Mouse (Mus musculus): ENCODE results near the gene Psmd9. TPM values are rescaled to one million over a fixed set of nuclear protein-coding genes. Genes with fewer than 3 reads are reported as not detected.
"Not testable (repeated sequence)": the region's sequence is repeated elsewhere in the genome, so short reads cannot be mapped to it uniquely, and the experiment has no call there.

The Psmd9 gene
- polyA plus RNA-seq, 1 experiment: 31.0 TPM

GRCm38 (mm10) chr5:123201523-123201892 lies 32.3 kb downstream of the Psmd9 start:
- TF ChIP-seq CTCF (IDR thresholded peaks at IDR 0.05; ENCODE audit: low read depth, low read length) (no peak), POLR2A (IDR thresholded peaks at IDR 0.05; ENCODE audit: borderline replicate concordance, low read depth, low read length) (no peak)
- Histone ChIP-seq H3K4me1 (ENCODE audit: control insufficient read depth, insufficient read depth, low read length) (no peaks in the 10 kb centered on the region), H3K27ac (ENCODE audit: insufficient read depth, low read depth, low read length) (no peak overlapping the region), H3K4me3 (ENCODE audit: insufficient read depth, low read length) (no peak overlapping the region)

- no peak for TF ChIP-seq CTCF (IDR thresholded peaks at IDR 0.05; ENCODE audit: low read depth, low read length)
- no peak for TF ChIP-seq POLR2A (IDR thresholded peaks at IDR 0.05; ENCODE audit: borderline replicate concordance, low read depth, low read length)
- Histone ChIP-seq H3K4me3 (ENCODE audit: insufficient read depth, low read length) (no peak overlapping the region), H3K4me1 (ENCODE audit: control insufficient read depth, insufficient read depth, low read length) (no peaks in the 10 kb centered on the region), H3K27ac (ENCODE audit: insufficient read depth, low read depth, low read length) (no peak overlapping the region)
Observed at GRCm38 (mm10) chr5:123201987-123202386, 32.8 kb downstream of the Psmd9 start.

GRCm38 (mm10) chr5:123202771-123203170 lies 33.6 kb downstream of the Psmd9 start:
- not testable (repeated sequence) for H3K4me3 ChIP-seq (ENCODE audit: insufficient read depth, low read length)

GRCm38 (mm10) chr5:123203591-123203990 lies 34.4 kb downstream of the Psmd9 start:
- not testable (repeated sequence) for H3K4me1 ChIP-seq (ENCODE audit: control insufficient read depth, insufficient read depth, low read length); H3K27ac ChIP-seq (ENCODE audit: insufficient read depth, low read depth, low read length); H3K4me3 ChIP-seq (ENCODE audit: insufficient read depth, low read length)

More at GRCm38 (mm10) chr5:123202771-123203170, 33.6 kb downstream of the Psmd9 start:
- not testable (repeated sequence) for H3K27ac ChIP-seq (ENCODE audit: insufficient read depth, low read depth, low read length); H3K4me1 ChIP-seq (ENCODE audit: control insufficient read depth, insufficient read depth, low read length)

GRCm38 (mm10) chr5:123222346-123223050 lies 53.3 kb downstream of the Psmd9 start:
- not testable (repeated sequence) for H3K4me3 ChIP-seq (ENCODE audit: insufficient read depth, low read length); H3K4me1 ChIP-seq (ENCODE audit: control insufficient read depth, insufficient read depth, low read length); H3K27ac ChIP-seq (ENCODE audit: insufficient read depth, low read depth, low read length)

GRCm38 (mm10) chr5:123223051-123223410 lies 53.8 kb downstream of the Psmd9 start:
- TF ChIP-seq CTCF (IDR thresholded peaks at IDR 0.05; ENCODE audit: low read depth, low read length) (no peak), POLR2A (IDR thresholded peaks at IDR 0.05; ENCODE audit: borderline replicate concordance, low read depth, low read length) (no peak)
- Histone ChIP-seq H3K4me1 (ENCODE audit: control insufficient read depth, insufficient read depth, low read length) (peaks cover 6% of the 10 kb centered on the region), H3K4me3 (ENCODE audit: insufficient read depth, low read length) (no peak overlapping the region), H3K27ac (ENCODE audit: insufficient read depth, low read depth, low read length) (no peak overlapping the region)

GRCm38 (mm10) chr5:123223861-123224260 lies 54.6 kb downstream of the Psmd9 start:
- H3K4me3 ChIP-seq (ENCODE audit: insufficient read depth, low read length); H3K4me1 ChIP-seq (ENCODE audit: control insufficient read depth, insufficient read depth, low read length); H3K27ac ChIP-seq (ENCODE audit: insufficient read depth, low read depth, low read length): not testable (repeated sequence)

GRCm38 (mm10) chr5:123226851-123227250 lies 57.6 kb downstream of the Psmd9 start:
- H3K4me3 ChIP-seq (ENCODE audit: insufficient read depth, low read length): no peak overlapping the region
- H3K27ac ChIP-seq (ENCODE audit: insufficient read depth, low read depth, low read length): no peak overlapping the region
- H3K4me1 ChIP-seq (ENCODE audit: control insufficient read depth, insufficient read depth, low read length): peaks cover 13% of the 10 kb centered on the region
- TF ChIP-seq POLR2A (IDR thresholded peaks at IDR 0.05; ENCODE audit: borderline replicate concordance, low read depth, low read length): no peak
- no peak for TF ChIP-seq CTCF (IDR thresholded peaks at IDR 0.05; ENCODE audit: low read depth, low read length)

GRCm38 (mm10) chr5:123227762-123228523 lies 58.7 kb downstream of the Psmd9 start:
- Histone ChIP-seq H3K4me1 (ENCODE audit: control insufficient read depth, insufficient read depth, low read length) (peaks cover 13% of the 10 kb centered on the region), H3K4me3 (ENCODE audit: insufficient read depth, low read length) (peak overlapping the region; percentile 94), H3K27ac (ENCODE audit: insufficient read depth, low read depth, low read length) (no peak overlapping the region)
- TF ChIP-seq CTCF (IDR thresholded peaks at IDR 0.05; ENCODE audit: low read depth, low read length): no peak

- TF ChIP-seq POLR2A (IDR thresholded peaks at IDR 0.05; ENCODE audit: borderline replicate concordance, low read depth, low read length): no peak
- no peak for TF ChIP-seq CTCF (IDR thresholded peaks at IDR 0.05; ENCODE audit: low read depth, low read length)
- no peak overlapping the region for H3K27ac ChIP-seq (ENCODE audit: insufficient read depth, low read depth, low read length)
- H3K4me1 ChIP-seq (ENCODE audit: control insufficient read depth, insufficient read depth, low read length): peaks cover 10% of the 10 kb centered on the region; the same call in 1 of the 2 replicates
- H3K4me3 ChIP-seq (ENCODE audit: insufficient read depth, low read length): peak overlapping the region; percentile 94
Observed at GRCm38 (mm10) chr5:123228524-123228922, 59.3 kb downstream of the Psmd9 start.

- Histone ChIP-seq H3K4me1 (ENCODE audit: control insufficient read depth, insufficient read depth, low read length) (peaks cover 10% of the 10 kb centered on the region; the same call in 1 of the 2 replicates), H3K4me3 (ENCODE audit: insufficient read depth, low read length) (peak overlapping the region; percentile 27), H3K27ac (ENCODE audit: insufficient read depth, low read depth, low read length) (no peak overlapping the region)
- TF ChIP-seq POLR2A (IDR thresholded peaks at IDR 0.05; ENCODE audit: borderline replicate concordance, low read depth, low read length): no peak
Observed at GRCm38 (mm10) chr5:123229296-123229695, 60.1 kb downstream of the Psmd9 start.
